Mouse (Mus musculus): ENCODE results near the gene Gm266. TPM values are rescaled to one million over a fixed set of nuclear protein-coding genes. Genes with fewer than 3 reads are reported as not detected.

Gene Gm266
- polyA plus RNA-seq, 1 experiment = 0.12 TPM

DNA sequence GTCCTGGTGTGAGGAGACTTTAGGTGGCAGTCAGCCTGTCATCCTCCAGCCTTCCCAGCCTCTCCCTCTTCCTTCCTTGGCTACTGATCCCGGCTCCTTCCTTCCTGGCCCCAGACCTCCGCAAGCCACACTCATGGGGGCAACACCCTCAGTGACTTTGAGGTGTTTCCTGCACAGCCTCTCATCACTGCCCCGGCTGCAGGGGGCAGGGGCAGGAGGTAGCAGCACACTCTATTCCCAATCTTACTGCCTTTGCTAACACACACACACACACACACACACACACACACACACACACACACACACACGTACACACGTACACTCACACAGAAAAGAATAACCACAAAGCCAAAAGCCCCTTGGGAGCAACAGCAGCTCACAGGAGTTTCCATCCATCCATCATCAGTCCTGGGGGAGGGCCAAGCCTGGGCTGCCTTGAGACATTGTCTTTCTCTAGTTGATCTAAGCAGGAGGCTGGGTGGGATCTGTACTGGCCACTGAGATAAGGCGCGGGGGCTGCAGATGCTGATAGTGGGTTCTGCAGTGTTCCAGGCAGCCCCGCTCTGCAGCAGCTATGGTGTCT lies 50.8 kb downstream of the Gm266 start:
- no peak for DNase-seq

More for the DNA sequence above, 50.8 kb downstream of the Gm266 start:
- no peak for TF ChIP-seq POLR2A (IDR thresholded peaks at IDR 0.05; ENCODE audit: borderline replicate concordance, extremely low read depth, low read depth, low read length)
- TF ChIP-seq CTCF (IDR thresholded peaks at IDR 0.05; ENCODE audit: insufficient read depth, low read length) = no peak
- 28% methylated on average over 8 of the region's 8 CpGs for WGBS
- peaks cover 19% of the 10 kb centered on the region for H3K4me1 ChIP-seq (ENCODE audit: control insufficient read depth, insufficient read depth, low read length)
- no peak overlapping the region for H3K4me3 ChIP-seq (replicated peaks; ENCODE audit: extremely low read depth, low read depth, low read length)

Other genes starting within 250 kb of the Gm266 start
- 0.43 and 0.66 TPM in 2 replicates for gene Amn, start 214.7 kb downstream of the Gm266 start, polyA plus RNA-seq (2012; rRNA removed)
- gene Cdc42bpb, start 108.1 kb downstream of the Gm266 start, polyA plus RNA-seq (2012; rRNA removed) = 305 and 359 TPM in 2 replicates
- not detected in 2 replicates for gene Lbhd2, start 79.0 kb downstream of the Gm266 start, polyA plus RNA-seq (2012; rRNA removed)
- gene Exoc3l4, start 68.8 kb downstream of the Gm266 start, polyA plus RNA-seq (2012; rRNA removed) = 34.9 and 46.7 TPM in 2 replicates
- gene Tnfaip2, start 43.4 kb downstream of the Gm266 start, polyA plus RNA-seq (2012; rRNA removed) = 31.7 and 43.6 TPM in 2 replicates
- gene Eif5, start 52.2 kb upstream of the Gm266 start, polyA plus RNA-seq (2012; rRNA removed) = 48.5 and 68.3 TPM in 2 replicates
- gene Mark3, start 88.7 kb upstream of the Gm266 start, polyA plus RNA-seq (2012; rRNA removed) = 26.4 and 27.7 TPM in 2 replicates
- 261 and 274 TPM in 2 replicates for gene Ckb, start 186.5 kb upstream of the Gm266 start, polyA plus RNA-seq (2012; rRNA removed)
- gene Trmt61a, start 192.3 kb upstream of the Gm266 start, polyA plus RNA-seq (2012; rRNA removed) = 21.6 and 24.3 TPM in 2 replicates
- gene Bag5, start 227.4 kb upstream of the Gm266 start, polyA plus RNA-seq (2012; rRNA removed) = 21.4 and 21.9 TPM in 2 replicates
- 22.5 and 30.9 TPM in 2 replicates for gene Apopt1, start 227.4 kb upstream of the Gm266 start, polyA plus RNA-seq (2012; rRNA removed)